ENCODE assay signal across 20 mouse cellular contexts in the genomic region with DNA sequence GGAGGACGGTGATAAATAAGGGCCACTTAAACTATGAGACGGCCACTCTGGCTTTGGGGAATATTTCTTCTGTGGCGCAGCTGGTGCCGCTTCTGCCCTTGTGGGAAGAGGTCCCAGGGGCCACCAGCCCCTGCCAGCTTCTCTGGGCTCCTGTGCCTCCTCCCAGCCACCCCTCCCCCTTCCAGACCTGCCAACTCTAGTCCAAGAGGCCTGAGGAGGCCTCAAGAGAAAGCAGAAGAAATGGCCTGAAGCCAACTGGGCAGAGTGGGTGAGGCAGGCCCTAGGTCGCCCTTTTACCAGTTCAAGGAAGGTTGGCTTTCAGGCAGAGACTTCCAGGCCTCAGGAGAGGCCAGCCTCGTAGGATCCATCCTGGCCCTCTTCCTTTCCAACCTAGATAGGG. TPM values are rescaled to one million over a fixed set of nuclear protein-coding genes. Genes with fewer than 3 reads are reported as not detected.
A peak's percentile ranks its signal among the peaks of the same experiment; 100 is the strongest.
DNase-seq lines count a peak whose midpoint lies in the region; ATAC-seq and TF ChIP-seq lines count a peak whose summit lies in the region.
"Had no signal": no experiment of that assay in that cellular context is flagged by ENCODE, and none has a peak within 500 bp of the region (broad histone marks: within the 10 kb centered on the region; RNA-seq: fewer than 3 reads in every experiment).

No protein-coding gene starts in this region.

- H3K36me3 ChIP-seq in hindbrain, embryonic 12.5 days = no peaks in the 10 kb centered on the region
- H3K36me3 ChIP-seq in midbrain, embryonic 14.5 days (ENCODE audit: control insufficient read depth, insufficient read depth, low read length) = no peaks in the 10 kb centered on the region
- H3K36me3 ChIP-seq: limb, embryonic 13.5 days; liver, embryonic 13.5 days; stomach, embryonic 15.5 days had no signal

- no peak overlapping the region for H3K4me3 ChIP-seq in cerebellum, adult 2 months (replicated peaks; ENCODE audit: insufficient read depth, low read depth, low read length)
- H3K4me3 ChIP-seq in hindbrain, embryonic 12.5 days = no peak overlapping the region
- H3K4me3 ChIP-seq in midbrain, embryonic 14.5 days (replicated peaks; ENCODE audit: low read depth, low read length) = no peak overlapping the region
- H3K4me3 ChIP-seq: limb, embryonic 13.5 days; liver, embryonic 13.5 days; stomach, embryonic 15.5 days had no signal

- peaks cover 5% of the 10 kb centered on the region for H3K4me1 ChIP-seq in cerebellum, adult 2 months (ENCODE audit: control insufficient read depth, insufficient read depth, low read length)
- peaks cover 66% of the 10 kb centered on the region for H3K4me1 ChIP-seq in hindbrain, embryonic 12.5 days
- peaks cover 43% of the 10 kb centered on the region for H3K4me1 ChIP-seq in midbrain, embryonic 14.5 days (ENCODE audit: control insufficient read depth, insufficient read depth, low read length)
- H3K4me1 ChIP-seq: liver, embryonic 13.5 days had no signal

- no peak overlapping the region for H3K4me2 ChIP-seq in hindbrain, embryonic 12.5 days (replicated peaks)
- H3K4me2 ChIP-seq in midbrain, embryonic 14.5 days (ENCODE audit: low read length) = no peak overlapping the region
- H3K4me2 ChIP-seq: limb, embryonic 13.5 days; liver, embryonic 13.5 days; lung, embryonic 14.5 days; stomach, embryonic 15.5 days had no signal

- no peak for TF ChIP-seq CTCF in cerebellum, adult 2 months (IDR thresholded peaks at IDR 0.05; ENCODE audit: borderline replicate concordance, insufficient read depth, low read depth, low read length)

- no peaks in the 10 kb centered on the region for H3K27me3 ChIP-seq in cerebellum, adult 2 months (ENCODE audit: control insufficient read depth, insufficient read depth, low read length)
- H3K27me3 ChIP-seq in hindbrain, embryonic 12.5 days = peaks cover 27% of the 10 kb centered on the region
- H3K27me3 ChIP-seq in midbrain, embryonic 14.5 days (ENCODE audit: control insufficient read depth, insufficient read depth, low read length) = peaks cover 4% of the 10 kb centered on the region; the same call in 1 of the 2 replicates
- H3K27me3 ChIP-seq: stomach, embryonic 15.5 days had no signal

- H3K9ac ChIP-seq in hindbrain, embryonic 12.5 days = no peak overlapping the region
- H3K9ac ChIP-seq in midbrain, embryonic 14.5 days (replicated peaks; ENCODE audit: low read length) = no peak overlapping the region
- H3K9ac ChIP-seq: limb, embryonic 13.5 days; liver, embryonic 13.5 days; lung, embryonic 14.5 days; stomach, embryonic 15.5 days had no signal

- TF ChIP-seq POLR2A in cerebellum, adult 2 months (IDR thresholded peaks at IDR 0.05; ENCODE audit: borderline replicate concordance, insufficient read depth, low read length) = no peak

- no peaks in the 10 kb centered on the region for H3K9me3 ChIP-seq in hindbrain, embryonic 12.5 days (replicated peaks)
- no peaks in the 10 kb centered on the region for H3K9me3 ChIP-seq in midbrain, embryonic 14.5 days (ENCODE audit: control insufficient read depth, low read length)
- H3K9me3 ChIP-seq: limb, embryonic 13.5 days; liver, embryonic 13.5 days; stomach, embryonic 15.5 days had no signal

- H3K27ac ChIP-seq in cerebellum, adult 2 months (ENCODE audit: insufficient read depth, low read length) = no peak overlapping the region
- H3K27ac ChIP-seq in hindbrain, embryonic 12.5 days = peak overlapping the region; percentile 25
- no peak overlapping the region for H3K27ac ChIP-seq in midbrain, embryonic 14.5 days (replicated peaks; ENCODE audit: low read depth, low read length)
- H3K27ac ChIP-seq: limb, embryonic 13.5 days; liver, embryonic 13.5 days; stomach, embryonic 15.5 days had no signal

- DNase-seq in cerebellum, postnatal 10 days = peak; percentile 50 to 60
- no peak for DNase-seq in cerebellum, adult 2 months
- DNase-seq in kidney, postnatal 10 days = peak; percentile 30
- no peak for DNase-seq in kidney, postnatal 36 days
- peak; percentile 77 for DNase-seq in adipocyte (ENCODE audit: low spot score)
- no peak for DNase-seq in midbrain, embryonic 14.5 days
- DNase-seq: cerebellum, adult 18-20 months; gastrocnemius, postnatal 25 days; heart, postnatal 10 days; kidney, adult 8-10 months; liver, embryonic 13.5 days; lung, embryonic 14.5 days; lung, postnatal 36 days; right cerebral cortex, postnatal 25 days; thymus, adult 18-20 months had no signal

- 60% methylated on average over 6 of the region's 6 CpGs for WGBS in cerebellum, adult 2 months
- WGBS in hindbrain, embryonic 12.5 days = 64% methylated on average over 6 of the region's 6 CpGs
- WGBS in midbrain, embryonic 14.5 days = 65% methylated on average over 6 of the region's 6 CpGs

- ATAC-seq in hindbrain, embryonic 12.5 days (ENCODE audit: low FRiP score) = no peak
- ATAC-seq in midbrain, embryonic 14.5 days (ENCODE audit: low FRiP score, low TSS enrichment) = no peak
- no peak for ATAC-seq in megakaryocyte-erythroid progenitor cell, adult 5-6 weeks (replicated peaks; ENCODE audit: low FRiP score, low TSS enrichment, poor library complexity, severe bottlenecking)
- ATAC-seq: forebrain, embryonic 14.5 days had no signal

RNA-seq across cellular contexts. Expression of gene Mrm1, which starts 51.4 kb away (rescaled TPM):
- 16.5 and 44.6 TPM in 2 replicates for polyA plus RNA-seq in cerebellum, adult 2 months (2012; rRNA removed)
- polyA plus RNA-seq in hindbrain, embryonic 12.5 days (2016; fragmentation: Nextera tagmentation; extraction: Ambion mirVana) = 7.9 and 11.0 TPM in 2 replicates
- 8.5 and 11.9 TPM in 2 replicates for polyA plus RNA-seq in midbrain, embryonic 14.5 days (2014; fragmentation: Nextera tagmentation; extraction: Ambion mirVana)
- total RNA-seq in megakaryocyte-erythroid progenitor cell, adult 5-6 weeks (2014; fragmentation: Nextera tagmentation) = 15.6 and 20.8 TPM in 2 replicates
- 7.3 and 10.7 TPM in 2 replicates for total RNA-seq in megakaryocyte-erythroid progenitor cell, adult 5-6 weeks (2017)

Comparison
In these comparisons a context has a peak if more than half of its experiments do, and no peak if none do; other contexts are left out.
1. DNase-seq: peak in cerebellum, postnatal 10 days (2 of 2), kidney, postnatal 10 days (single experiment) and adipocyte (single experiment); none in cerebellum, adult 2 months (0 of 2), kidney, postnatal 36 days (0 of 2) and midbrain, embryonic 14.5 days (single experiment).